Mouse (Mus musculus) neural tube, embryonic 11.5 days (tissue): ENCODE data around the gene Gm20388. TPM values are rescaled to one million over a fixed set of nuclear protein-coding genes. Genes with fewer than 3 reads are reported as not detected.
A peak's percentile ranks its signal among the peaks of the same experiment; 100 is the strongest.

Experiments used
- ATAC-seq: fragments of 200-750 bp; cut with Nextera tagmentation; 2 replicates; pipeline ENCODE4 v1.8.0; 2017; ENCODE audit warnings: moderate number of reproducible peaks, mild to moderate bottlenecking, moderate TSS enrichment, moderate library complexity; ENCODE audit not compliant: insufficient read depth, low FRiP score, low TSS enrichment
- DNase-seq: peaks from one replicate; pipeline ENCODE4 v3.0.0-alpha.2; 2015; ENCODE audit warnings: low spot score
- H3K27ac ChIP-seq: fragments of 300-500 bp; sonication (generic); 2 replicates; pipeline ENCODE4 v1.5.1; 2014; ENCODE audit warnings: low read depth, mild to moderate bottlenecking, low read length
- H3K27me3 ChIP-seq: fragments of 300-500 bp; sonication (generic); 2 replicates; pipeline ENCODE4 v1.6.1; 2014; ENCODE audit warnings: mild to moderate bottlenecking, low read length, mixed read lengths; ENCODE audit not compliant: control insufficient read depth, insufficient read depth
- H3K36me3 ChIP-seq: fragments of 300-500 bp; sonication (generic); 2 replicates; pipeline ENCODE4 v1.6.1; 2014; ENCODE audit warnings: mild to moderate bottlenecking, low read length, moderate library complexity, mixed read lengths; ENCODE audit not compliant: control insufficient read depth, insufficient read depth
- H3K4me1 ChIP-seq: fragments of 300-500 bp; sonication (generic); 2 replicates; pipeline ENCODE4 v1.6.1; 2014; ENCODE audit warnings: low read length, mixed read lengths; ENCODE audit not compliant: control insufficient read depth, insufficient read depth
- H3K4me2 ChIP-seq: fragments of 300-500 bp; sonication (generic); 2 replicates; pipeline ENCODE4 v1.6.1; 2014; ENCODE audit warnings: low read depth, mild to moderate bottlenecking, moderate library complexity
- H3K4me3 ChIP-seq: fragments of 300-500 bp; sonication (generic); 2 replicates; pipeline ENCODE4 v1.5.1; 2014; ENCODE audit warnings: low read depth, low read length
- H3K9ac ChIP-seq: fragments of 300-500 bp; sonication (generic); 2 replicates; pipeline ENCODE4 v1.6.1; 2014; ENCODE audit warnings: mild to moderate bottlenecking, low read length
- H3K9me3 ChIP-seq: fragments of 300-500 bp; sonication (generic); 2 replicates; pipeline ENCODE4 v1.6.1; 2016; ENCODE audit warnings: low read length; ENCODE audit not compliant: control insufficient read depth
- WGBS: fragments of 180-500 bp; shearing (Covaris S2); extraction: QIAGEN DNeasy Blood & Tissue Kit; methylation state at CpG from one replicate; pipeline ENCODE4 v1.1.7; 2014; 5-methylcytosine and 5-hydroxymethylcytosine counted together
- polyA plus RNA-seq: library from polyadenylated mRNA; unstranded; fragments of >200 nt; fragmentation: Nextera tagmentation; extraction: Ambion mirVana; gene quantifications from 2 replicates; pipeline ENCODE4 v1.2.1, GENCODE M21; 2014

The Gm20388 gene
- polyA plus RNA-seq, 1 experiment from 2014 or later: not detected

- no peaks in the 10 kb centered on the region for H3K27me3 ChIP-seq
- no peak overlapping the region for H3K9ac ChIP-seq
- no peaks in the 10 kb centered on the region for H3K9me3 ChIP-seq
- no peak overlapping the region for H3K4me2 ChIP-seq
- peaks cover 81% of the 10 kb centered on the region for H3K4me1 ChIP-seq
- H3K4me3 ChIP-seq: no peak overlapping the region
- ATAC-seq (no peak), DNase-seq (no peak)
- peak overlapping the region; percentile 35; the same call in 1 of the 2 replicates for H3K27ac ChIP-seq
- H3K36me3 ChIP-seq: no peaks in the 10 kb centered on the region
- 55% methylated on average over 14 of the region's 14 CpGs for WGBS
These were observed 608.3 kb downstream of the Gm20388 start for GRCm38 (mm10) chr8:120518736-120519534.

DNA sequence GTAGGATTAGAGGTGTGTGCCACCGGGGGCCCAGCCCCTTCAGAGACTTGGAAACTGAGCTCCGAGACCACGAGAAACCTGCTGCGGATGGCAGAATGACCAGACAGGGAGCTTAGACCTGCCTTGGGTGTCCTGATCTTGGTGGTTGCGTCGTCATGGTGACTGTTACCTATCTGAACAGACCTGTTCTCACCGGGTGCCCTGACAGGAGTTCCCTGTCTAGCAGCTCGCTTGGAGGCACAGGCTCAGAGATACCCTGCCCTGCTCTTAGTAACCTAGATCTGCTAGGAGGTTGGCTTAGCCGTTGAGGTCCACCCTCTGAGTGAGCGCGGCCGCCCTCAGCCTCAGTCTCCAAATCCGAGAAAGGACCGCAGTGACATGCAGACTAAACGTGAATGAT lies 609.6 kb downstream of the Gm20388 start:
- H3K27me3 ChIP-seq: no peaks in the 10 kb centered on the region

GRCm38 (mm10) chr8:120520707-120521590 lies 610.3 kb downstream of the Gm20388 start:
- Histone ChIP-seq H3K36me3 (no peaks in the 10 kb centered on the region), H3K27ac (peak overlapping the region; percentile 67), H3K27me3 (no peaks in the 10 kb centered on the region), H3K4me2 (peak overlapping the region; percentile 13), H3K4me1 (peaks cover 79% of the 10 kb centered on the region), H3K9me3 (no peaks in the 10 kb centered on the region), H3K4me3 (no peak overlapping the region), H3K9ac (no peak overlapping the region)
- peak; percentile 77 for ATAC-seq
- 14% methylated on average over 19 of the region's 20 CpGs for WGBS
- DNase-seq: peak; percentile 83

More for the DNA sequence above, 609.6 kb downstream of the Gm20388 start:
- Histone ChIP-seq H3K4me2 (peak overlapping the region; percentile 13), H3K27ac (peak overlapping the region; percentile 67), H3K36me3 (no peaks in the 10 kb centered on the region), H3K9me3 (no peaks in the 10 kb centered on the region), H3K9ac (no peak overlapping the region), H3K4me3 (no peak overlapping the region), H3K4me1 (peaks cover 79% of the 10 kb centered on the region)
- 0 out of 2 replicates have a peak, but pooled peaks have one; percentile 1 for ATAC-seq
- no peak for DNase-seq
- 67% methylated on average over 15 of the region's 15 CpGs for WGBS

- no peak for DNase-seq
- peak; percentile 8; the same call in 1 of the 2 replicates for ATAC-seq
- Histone ChIP-seq H3K27me3 (no peaks in the 10 kb centered on the region), H3K36me3 (no peaks in the 10 kb centered on the region), H3K4me1 (peaks cover 79% of the 10 kb centered on the region), H3K4me3 (no peak overlapping the region), H3K9me3 (no peaks in the 10 kb centered on the region), H3K4me2 (0 out of 2 replicates have a peak overlapping the region, but pooled peaks have one; percentile 6), H3K9ac (no peak overlapping the region), H3K27ac (peak overlapping the region; percentile 67)
- WGBS: 57% methylated on average over 7 of the region's 7 CpGs
These were observed 610.9 kb downstream of the Gm20388 start for GRCm38 (mm10) chr8:120521591-120521965.

GRCm38 (mm10) chr8:120523641-120524040 lies 613.0 kb downstream of the Gm20388 start:
- Histone ChIP-seq H3K4me1 (peaks cover 78% of the 10 kb centered on the region), H3K36me3 (no peaks in the 10 kb centered on the region)
- no peak for ATAC-seq

GRCm38 (mm10) chr8:120525135-120525534 lies 614.5 kb downstream of the Gm20388 start:
- peaks cover 74% of the 10 kb centered on the region for H3K4me1 ChIP-seq
- no peaks in the 10 kb centered on the region for H3K27me3 ChIP-seq
- H3K4me3 ChIP-seq: no peak overlapping the region
- WGBS: 73% methylated on average over 1 of the region's 1 CpGs
- no peak overlapping the region for H3K9ac ChIP-seq
- DNase-seq: no peak
- no peaks in the 10 kb centered on the region for H3K9me3 ChIP-seq
- H3K27ac ChIP-seq: no peak overlapping the region
- no peaks in the 10 kb centered on the region for H3K36me3 ChIP-seq
- ATAC-seq: no peak
- H3K4me2 ChIP-seq: no peak overlapping the region

More at GRCm38 (mm10) chr8:120523641-120524040, 613.0 kb downstream of the Gm20388 start:
- Histone ChIP-seq H3K27me3 (no peaks in the 10 kb centered on the region), H3K4me2 (no peak overlapping the region), H3K27ac (peak overlapping the region; percentile 35; the same call in 1 of the 2 replicates), H3K9me3 (no peaks in the 10 kb centered on the region), H3K4me3 (no peak overlapping the region), H3K9ac (no peak overlapping the region)
- 71% methylated on average over 7 of the region's 7 CpGs for whole genome bisulfite sequencing
- DNase-seq: no peak

DNA sequence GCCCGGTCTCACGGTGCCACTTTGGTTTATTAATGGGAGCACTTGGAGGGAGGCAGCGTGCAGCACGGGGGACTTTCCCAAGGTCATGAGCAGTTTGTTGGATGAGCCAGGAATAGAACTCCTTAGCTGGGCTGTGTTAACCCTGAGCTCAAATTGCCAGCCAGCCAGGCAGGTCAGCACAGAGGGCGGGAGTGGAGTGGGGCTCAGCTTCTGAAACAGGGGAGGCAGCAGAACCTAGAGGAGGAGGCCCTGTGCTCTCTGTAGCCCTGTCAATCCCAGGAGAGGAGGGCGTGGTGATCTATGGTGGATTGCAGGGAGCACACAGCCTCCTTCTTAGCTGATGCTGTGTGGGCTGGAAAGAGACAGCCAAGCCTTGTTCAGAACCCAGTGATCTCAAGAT lies 615.2 kb downstream of the Gm20388 start:
- no peak for ATAC-seq

GRCm38 (mm10) chr8:120526577-120526976 lies 615.9 kb downstream of the Gm20388 start:
- no peak overlapping the region for H3K27ac ChIP-seq
- H3K27me3 ChIP-seq: no peaks in the 10 kb centered on the region
- no peaks in the 10 kb centered on the region; the same call in 1 of the 2 replicates for H3K36me3 ChIP-seq
- ATAC-seq (no peak), DNase-seq (no peak)
- peaks cover 67% of the 10 kb centered on the region for H3K4me1 ChIP-seq
- WGBS: 36% methylated on average over 4 of the region's 4 CpGs
- H3K4me3 ChIP-seq: no peak overlapping the region
- H3K9me3 ChIP-seq: no peaks in the 10 kb centered on the region
- no peak overlapping the region for H3K4me2 ChIP-seq
- no peak overlapping the region for H3K9ac ChIP-seq

More for the DNA sequence above, 615.2 kb downstream of the Gm20388 start:
- no peak overlapping the region for H3K9ac ChIP-seq
- H3K4me1 ChIP-seq: peaks cover 67% of the 10 kb centered on the region
- no peaks in the 10 kb centered on the region for H3K36me3 ChIP-seq
- DNase-seq: no peak
- H3K27ac ChIP-seq: no peak overlapping the region
- H3K4me3 ChIP-seq: no peak overlapping the region
- H3K9me3 ChIP-seq: no peaks in the 10 kb centered on the region
- WGBS: 57% methylated on average over 6 of the region's 6 CpGs
- H3K27me3 ChIP-seq: no peaks in the 10 kb centered on the region
- H3K4me2 ChIP-seq: no peak overlapping the region
